ENCODE assay signal across 23 mouse cellular contexts in the genomic region with DNA sequence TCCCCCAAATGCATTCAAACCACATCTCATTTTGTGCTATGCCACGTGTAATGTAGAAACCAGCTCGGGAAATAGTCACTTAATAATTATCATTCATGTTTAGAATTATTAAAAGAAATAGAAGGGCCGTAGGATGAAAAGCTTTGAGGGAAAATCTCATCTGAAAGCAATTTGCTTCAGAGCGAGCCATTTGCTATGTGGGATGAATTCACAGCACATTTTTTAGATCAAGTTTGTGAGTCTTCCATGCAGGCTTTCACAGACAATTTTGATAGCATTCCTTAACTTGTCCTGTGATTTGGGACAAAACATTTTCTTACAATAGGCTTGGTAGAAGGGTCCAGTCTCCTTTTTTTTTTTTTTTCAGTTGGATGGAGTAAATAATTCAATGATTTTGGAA.
"Had no signal": no experiment of that assay in that cellular context is flagged by ENCODE, and none has a peak within 500 bp of the region (broad histone marks: within the 10 kb centered on the region; RNA-seq: fewer than 3 reads in every experiment).

No protein-coding gene starts in this region.

- H3K9me3 ChIP-seq: heart, embryonic 10.5 days; heart, embryonic 13.5 days; heart, embryonic 15.5 days; hindbrain, embryonic 15.5 days; liver, embryonic 13.5 days; liver, embryonic 15.5 days had no signal

- H3K4me1 ChIP-seq: heart, embryonic 13.5 days; heart, embryonic 15.5 days; hindbrain, embryonic 15.5 days; liver, embryonic 13.5 days; liver, embryonic 15.5 days had no signal

- H3K4me3 ChIP-seq: gastrocnemius, adult 2 months; heart, embryonic 10.5 days; heart, embryonic 13.5 days; heart, embryonic 15.5 days; hindbrain, embryonic 15.5 days; layer of hippocampus, adult 2 months; liver, embryonic 13.5 days; liver, embryonic 15.5 days had no signal

- H3K9ac ChIP-seq: heart, embryonic 13.5 days; heart, embryonic 15.5 days; hindbrain, embryonic 15.5 days; liver, embryonic 13.5 days; liver, embryonic 15.5 days had no signal

- H3K4me2 ChIP-seq: heart, embryonic 13.5 days; heart, embryonic 15.5 days; hindbrain, embryonic 15.5 days; liver, embryonic 13.5 days; liver, embryonic 15.5 days had no signal

- H3K36me3 ChIP-seq: heart, embryonic 10.5 days; heart, embryonic 13.5 days; heart, embryonic 15.5 days; hindbrain, embryonic 15.5 days; liver, embryonic 13.5 days; liver, embryonic 15.5 days had no signal

- H3K27ac ChIP-seq: gastrocnemius, adult 2 months; heart, embryonic 10.5 days; heart, embryonic 13.5 days; heart, embryonic 15.5 days; hindbrain, embryonic 15.5 days; hindbrain, postnatal 0 days; layer of hippocampus, adult 2 months; liver, embryonic 13.5 days; liver, embryonic 15.5 days had no signal

- H3K27me3 ChIP-seq: heart, embryonic 13.5 days; heart, embryonic 15.5 days; hindbrain, embryonic 15.5 days; liver, embryonic 13.5 days; liver, embryonic 15.5 days had no signal

- ATAC-seq: hindbrain, postnatal 0 days; intestine, embryonic 16.5 days had no signal

- DNase-seq: gastrocnemius, adult 2 months; gastrocnemius, postnatal 10 days; gastrocnemius, postnatal 25 days; heart, adult 18-20 months; heart, postnatal 14 days; heart, postnatal 36 days; kidney, adult 18-20 months; kidney, adult 8-10 months; kidney, postnatal 10 days; kidney, postnatal 25 days; kidney, postnatal 4 days; layer of hippocampus, adult 9-11 months; layer of hippocampus, postnatal 36 days; left cerebral cortex, postnatal 4 days; liver, embryonic 13.5 days had no signal
